Mouse (Mus musculus) NIH3T3 (cell line): Measurements from ENCODE around the gene Coro1c.
A peak's percentile ranks its signal among the peaks of the same experiment; 100 is the strongest.

Experiments used
- DNase-seq: peaks from one replicate; pipeline ENCODE4 v3.0.0-alpha.2; 2012; ENCODE audit warnings: low read depth

Gene Coro1c

DNA sequence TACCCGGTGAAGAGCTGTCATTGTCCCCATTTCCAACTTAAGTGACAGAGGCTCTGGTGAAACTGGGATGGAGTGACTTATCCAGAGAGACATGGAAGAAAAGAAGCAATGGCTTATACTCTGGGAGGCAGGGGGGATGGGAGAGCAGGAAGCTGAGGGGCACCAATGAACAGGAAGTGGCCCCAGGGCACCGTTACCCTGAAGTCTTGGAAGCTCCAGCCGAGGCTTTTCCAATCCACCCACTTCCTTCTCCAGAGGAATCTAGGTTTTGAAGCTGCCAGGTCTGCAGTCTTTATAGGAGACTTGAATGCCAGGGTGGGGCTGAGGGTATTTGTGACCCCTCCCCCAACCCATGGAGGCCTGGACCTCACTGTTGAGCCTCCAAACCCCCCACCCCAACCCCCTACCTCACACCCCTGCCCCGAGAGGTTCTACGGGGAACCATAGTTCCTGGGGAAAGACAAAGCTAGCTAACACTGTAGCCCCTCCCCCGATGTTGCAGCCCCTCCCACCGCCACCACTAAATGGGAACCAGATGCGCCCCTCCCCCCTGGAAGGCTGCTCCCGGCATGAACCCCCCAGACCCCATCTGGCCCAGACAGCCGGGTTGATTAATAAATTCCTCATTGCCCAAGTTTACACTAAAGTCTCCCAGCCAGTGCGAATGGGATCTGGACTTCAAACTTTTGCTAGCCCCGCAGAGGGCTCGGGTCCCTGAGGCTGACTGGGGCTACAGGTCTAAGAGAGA lies 112.0 kb downstream of the Coro1c start:
- peak; percentile 91 for DNase-seq
